Mouse (Mus musculus) hindbrain, embryonic 10.5 days (tissue): ENCODE measurements around the gene Dnttip2. TPM values are rescaled to one million over a fixed set of nuclear protein-coding genes. Genes with fewer than 3 reads are reported as not detected.

Experiments used
- DNase-seq: peaks from one replicate; pipeline ENCODE4 v3.0.0-alpha.2; 2017; ENCODE audit warnings: low spot score
- H3K27ac ChIP-seq: fragments of 300-500 bp; sonication (generic); 2 replicates; pipeline ENCODE4 v1.5.1; 2016; ENCODE audit warnings: mild to moderate bottlenecking, moderate library complexity
- H3K27me3 ChIP-seq: fragments of 300-500 bp; sonication (generic); 2 replicates; pipeline ENCODE4 v1.6.1; 2016; ENCODE audit warnings: mild to moderate bottlenecking; ENCODE audit not compliant: poor library complexity, insufficient read depth, severe bottlenecking
- H3K36me3 ChIP-seq: fragments of 300-500 bp; sonication (generic); 2 replicates; pipeline ENCODE4 v1.6.1; 2016; ENCODE audit warnings: mild to moderate bottlenecking, moderate library complexity
- H3K4me1 ChIP-seq: fragments of 300-500 bp; sonication (generic); replicated peaks from 2 replicates; pipeline ENCODE4 v1.6.1; 2016; ENCODE audit warnings: mild to moderate bottlenecking
- H3K4me3 ChIP-seq: fragments of 300-500 bp; sonication (generic); 2 replicates; pipeline ENCODE4 v1.5.1; 2016; ENCODE audit warnings: mild to moderate bottlenecking, moderate library complexity
- H3K9me3 ChIP-seq: fragments of 300-500 bp; sonication (generic); 2 replicates; pipeline ENCODE4 v1.6.1; 2016; ENCODE audit warnings: mild to moderate bottlenecking, moderate library complexity
- WGBS: fragments of 180-500 bp; shearing (Covaris S2); methylation state at CpG from one replicate; pipeline ENCODE4 v1.1.7; 2016; 5-methylcytosine and 5-hydroxymethylcytosine counted together
- microRNA counts: library from miRNA; unstranded; fragments of <30 nt; microRNA quantifications from one replicate; lab custom pipeline; 2017
- polyA plus RNA-seq: library from polyadenylated mRNA; unstranded; fragments of >200 nt; fragmentation: Nextera tagmentation; extraction: Ambion mirVana; gene quantifications from 2 replicates; pipeline ENCODE4 v1.2.1, GENCODE M21; 2016

The Dnttip2 gene
- polyA plus RNA-seq, 1 experiment from 2014 or later, result 65.0 TPM

- WGBS, result 25% methylated on average over 11 of the region's 11 CpGs
- Histone ChIP-seq H3K4me1 (peaks cover 29% of the 10 kb centered on the region), H3K27ac (peak overlapping the region; percentile 53; the same call in 1 of the 2 replicates), H3K27me3 (no peaks in the 10 kb centered on the region), H3K4me3 (0 out of 2 replicates have a peak overlapping the region, but pooled peaks have one; percentile 16), H3K36me3 (no peaks in the 10 kb centered on the region), H3K9me3 (no peaks in the 10 kb centered on the region)
- no peak for DNase-seq
These were observed 42.4 kb downstream of the Dnttip2 start for GRCm38 (mm10) chr3:122316621-122317020.

DNA sequence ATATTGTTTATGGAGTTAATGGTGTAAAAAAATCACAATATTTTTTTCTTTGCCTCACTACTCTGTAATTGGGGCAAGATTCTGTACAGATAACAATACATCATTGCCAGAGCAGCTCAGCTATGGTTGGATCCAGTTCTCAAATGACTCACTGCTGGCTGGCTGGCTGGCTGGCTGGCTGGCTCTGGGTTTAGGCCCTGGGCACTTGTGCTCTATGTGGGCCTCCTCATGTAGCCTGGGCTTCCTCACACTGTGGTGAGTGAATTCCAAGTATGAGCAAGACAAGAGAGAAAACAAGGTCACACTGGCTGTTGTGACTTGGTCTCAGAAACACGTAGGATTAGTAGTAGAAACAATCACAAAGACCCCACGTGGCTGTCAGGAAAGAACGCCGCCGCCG, 43.2 kb downstream of the Dnttip2 start:
- H3K9me3 ChIP-seq, result no peaks in the 10 kb centered on the region
- no peaks in the 10 kb centered on the region for H3K27me3 ChIP-seq
- H3K4me1 ChIP-seq, result peaks cover 36% of the 10 kb centered on the region
- WGBS, result 91% methylated on average over 6 of the region's 6 CpGs
- DNase-seq, result no peak
- H3K27ac ChIP-seq, result no peak overlapping the region
- H3K36me3 ChIP-seq, result no peaks in the 10 kb centered on the region
- H3K4me3 ChIP-seq, result no peak overlapping the region

GRCm38 (mm10) chr3:122322226-122322625, 48.0 kb downstream of the Dnttip2 start:
- no peak for DNase-seq
- 75% methylated on average over 9 of the region's 9 CpGs for WGBS
- no peaks in the 10 kb centered on the region for H3K9me3 ChIP-seq
- no peak overlapping the region for H3K4me3 ChIP-seq
- H3K4me1 ChIP-seq, result peaks cover 18% of the 10 kb centered on the region
- no peaks in the 10 kb centered on the region for H3K36me3 ChIP-seq
- peak overlapping the region; percentile 18; the same call in 1 of the 2 replicates for H3K27ac ChIP-seq
- H3K27me3 ChIP-seq, result no peaks in the 10 kb centered on the region

- Histone ChIP-seq H3K9me3 (no peaks in the 10 kb centered on the region), H3K27me3 (no peaks in the 10 kb centered on the region), H3K27ac (no peak overlapping the region), H3K4me1 (peaks cover 16% of the 10 kb centered on the region), H3K4me3 (no peak overlapping the region), H3K36me3 (no peaks in the 10 kb centered on the region)
- DNase-seq, result no peak
- 87% methylated on average over 6 of the region's 6 CpGs for WGBS
These were observed 49.7 kb downstream of the Dnttip2 start for GRCm38 (mm10) chr3:122323841-122324240.

DNA sequence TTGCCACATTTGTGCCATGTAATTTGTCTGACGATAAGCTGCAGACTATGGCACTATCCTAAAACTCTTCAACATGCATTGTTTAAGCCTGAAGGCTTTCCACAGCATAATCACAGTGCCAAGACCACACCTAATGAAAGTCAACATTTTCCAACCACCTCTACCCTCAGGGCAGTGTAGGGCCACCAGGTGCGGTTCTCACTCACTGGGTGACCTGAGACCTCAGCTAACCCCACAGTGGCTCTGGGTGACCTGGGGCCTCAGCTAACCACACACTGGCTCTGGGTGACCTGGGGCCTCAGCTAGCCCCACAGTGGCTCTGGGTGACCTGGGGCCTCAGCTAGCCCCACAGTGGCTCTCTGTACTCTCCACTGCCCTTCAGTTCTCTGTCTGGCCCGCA, 50.3 kb downstream of the Dnttip2 start:
- no peaks in the 10 kb centered on the region for H3K27me3 ChIP-seq
- H3K36me3 ChIP-seq, result no peaks in the 10 kb centered on the region
- H3K4me1 ChIP-seq, result peaks cover 16% of the 10 kb centered on the region
- no peaks in the 10 kb centered on the region for H3K9me3 ChIP-seq
- WGBS, result 83% methylated on average over 3 of the region's 3 CpGs
- no peak for DNase-seq
- no peak overlapping the region for H3K4me3 ChIP-seq
- peak overlapping the region; percentile 53; the same call in 1 of the 2 replicates for H3K27ac ChIP-seq

DNA sequence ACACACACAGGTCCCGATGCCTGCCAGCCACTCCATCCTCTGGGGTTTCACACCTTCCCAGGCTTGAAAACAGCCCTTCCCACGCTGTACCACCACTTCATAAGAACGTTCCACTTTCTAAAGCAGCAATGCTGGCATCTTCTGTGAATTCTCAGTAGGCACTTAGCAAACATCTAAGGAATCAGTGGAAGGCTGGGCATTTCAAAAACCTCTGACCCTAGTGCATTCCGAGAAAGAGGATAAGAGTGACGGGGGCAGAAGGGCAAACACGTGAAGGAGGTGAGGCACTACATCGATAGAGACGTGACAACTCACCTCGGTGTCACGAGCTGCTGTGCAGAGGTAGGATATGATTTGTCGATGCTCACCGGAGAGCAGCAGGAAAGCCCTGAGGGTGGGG, 56.3 kb downstream of the Dnttip2 start:
- WGBS, result 78% methylated on average over 12 of the region's 12 CpGs

DNA sequence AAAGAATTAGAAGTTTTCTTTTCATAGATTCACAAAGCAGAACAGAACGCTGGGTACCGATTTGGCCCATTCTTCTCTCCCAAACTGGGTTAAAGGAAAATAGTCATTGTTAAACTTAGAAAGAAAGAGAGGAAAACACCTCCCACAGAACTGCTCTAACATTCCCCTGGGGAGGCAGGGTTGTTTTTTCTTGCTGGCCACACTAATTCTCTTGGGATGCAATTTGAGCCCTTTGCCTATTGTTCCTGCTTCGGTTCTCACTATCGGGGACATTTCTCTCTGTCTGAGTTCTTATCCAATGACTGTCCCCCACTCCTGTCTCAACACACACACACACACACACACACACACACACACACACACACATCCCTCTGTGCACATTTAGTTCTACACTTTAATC, 59.3 kb downstream of the Dnttip2 start:
- 21% methylated on average over 4 of the region's 4 CpGs for WGBS
- Histone ChIP-seq H3K27me3 (no peaks in the 10 kb centered on the region; the same call in 1 of the 2 replicates), H3K4me3 (no peak overlapping the region), H3K27ac (0 out of 2 replicates have a peak overlapping the region, but pooled peaks have one; percentile 4), H3K36me3 (no peaks in the 10 kb centered on the region), H3K4me1 (peaks cover 19% of the 10 kb centered on the region), H3K9me3 (no peaks in the 10 kb centered on the region)
- no peak for DNase-seq

More for the DNA sequence above, 56.3 kb downstream of the Dnttip2 start:
- no peak for DNase-seq
- Histone ChIP-seq H3K4me3 (no peak overlapping the region), H3K4me1 (peaks cover 19% of the 10 kb centered on the region), H3K27me3 (no peaks in the 10 kb centered on the region; the same call in 1 of the 2 replicates), H3K36me3 (no peaks in the 10 kb centered on the region), H3K27ac (no peak overlapping the region), H3K9me3 (no peaks in the 10 kb centered on the region)

- WGBS, result 62% methylated on average over 7 of the region's 7 CpGs
- Histone ChIP-seq H3K36me3 (no peaks in the 10 kb centered on the region), H3K27ac (no peak overlapping the region), H3K4me3 (no peak overlapping the region), H3K9me3 (no peaks in the 10 kb centered on the region), H3K4me1 (peaks cover 19% of the 10 kb centered on the region), H3K27me3 (no peaks in the 10 kb centered on the region; the same call in 1 of the 2 replicates)
- no peak for DNase-seq
These were observed 59.7 kb downstream of the Dnttip2 start for GRCm38 (mm10) chr3:122333902-122334301.

DNA sequence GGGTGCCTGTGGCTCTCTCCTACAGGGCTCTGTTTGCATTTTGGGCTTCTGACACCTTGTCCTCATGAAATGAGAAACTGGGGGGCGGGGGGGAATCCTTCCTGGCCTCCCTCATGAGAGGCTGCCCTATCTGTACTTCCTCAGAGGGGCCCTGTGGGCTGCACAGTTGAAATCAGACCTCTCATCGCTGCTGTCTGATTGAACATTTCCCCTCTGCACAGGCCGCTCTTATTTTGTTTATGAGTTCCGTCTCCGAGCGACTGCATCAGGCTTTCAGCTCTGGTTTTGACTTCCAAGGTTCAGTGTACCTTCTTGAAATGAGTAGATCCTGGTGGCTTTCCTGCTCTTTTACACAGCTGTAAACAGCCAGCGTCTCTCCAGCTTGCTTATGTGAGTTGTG, 60.2 kb downstream of the Dnttip2 start:
- Histone ChIP-seq H3K4me1 (peaks cover 19% of the 10 kb centered on the region), H3K36me3 (no peaks in the 10 kb centered on the region), H3K9me3 (no peaks in the 10 kb centered on the region), H3K27ac (peak overlapping the region; percentile 2; the same call in 1 of the 2 replicates), H3K4me3 (no peak overlapping the region), H3K27me3 (no peaks in the 10 kb centered on the region; the same call in 1 of the 2 replicates)
- DNase-seq, result no peak
- 77% methylated on average over 7 of the region's 7 CpGs for WGBS

MicroRNAs encoded within 50 kb of the gene (microRNA counts, 519-probe panel; counts per million panel counts)
- microRNA mmu-miR-760 (lab: Ali Mortazavi, UCI), result 1,255 counts per million, percentile 77 among the panel's probes with 10 or more counts

Other genes with a start within 250 kb of the Dnttip2 start
- gene Abca4, start 229.9 kb upstream of the Dnttip2 start, polyA plus RNA-seq, result 2.1 and 2.3 TPM in 2 replicates
- gene Gclm, start 28.8 kb upstream of the Dnttip2 start, polyA plus RNA-seq, result 44.3 and 51.2 TPM in 2 replicates
- gene Bcar3, start 19.7 kb downstream of the Dnttip2 start, polyA plus RNA-seq, result 10.5 and 11.8 TPM in 2 replicates